Mouse (Mus musculus) small intestine, adult 2 months (tissue): ENCODE results near the gene Tmem270. TPM values are rescaled to one million over a fixed set of nuclear protein-coding genes. Genes with fewer than 3 reads are reported as not detected.
"Not testable (repeated sequence)": the region's sequence is repeated elsewhere in the genome, so short reads cannot be mapped to it uniquely, and the experiment has no call there.

ENCODE experiments used
- H3K27ac ChIP-seq: fragments of 200-500 bp; 2 replicates; pipeline ENCODE4 v1.5.1; 2012; ENCODE audit warnings: low read depth, low read length, control low read depth, inconsistent platforms; ENCODE audit not compliant: insufficient read depth
- H3K27me3 ChIP-seq: fragments of 200-500 bp; 2 replicates; pipeline ENCODE4 v1.6.1; 2012; ENCODE audit warnings: mild to moderate bottlenecking, moderate library complexity, low read length, inconsistent platforms; ENCODE audit not compliant: control insufficient read depth, insufficient read depth
- H3K36me3 ChIP-seq: fragments of 200-500 bp; 2 replicates; pipeline ENCODE4 v1.6.1; 2012; ENCODE audit warnings: mild to moderate bottlenecking, low read length, control low read depth, inconsistent platforms; ENCODE audit not compliant: control insufficient read depth, insufficient read depth
- H3K4me1 ChIP-seq: fragments of 200-500 bp; 2 replicates; pipeline ENCODE4 v1.6.1; 2012; ENCODE audit warnings: low read length, inconsistent platforms, mixed read lengths; ENCODE audit not compliant: control insufficient read depth, insufficient read depth, insufficient read length
- H3K4me3 ChIP-seq: fragments of 200-500 bp; 2 replicates; pipeline ENCODE4 v1.5.1; 2012; ENCODE audit warnings: low read depth, mild to moderate bottlenecking, control low read depth, inconsistent platforms, low read length, moderate library complexity
- CTCF ChIP-seq: fragments of 200-500 bp; IDR thresholded peaks from 2 replicates; pipeline ENCODE4 v1.5.1; 2012; ENCODE audit warnings: low read depth, mild to moderate bottlenecking, control low read depth, inconsistent platforms, low read length, moderate library complexity, mixed read lengths; ENCODE audit not compliant: insufficient replicate concordance, insufficient read length; ENCODE audit errors: extremely low read depth
- POLR2A ChIP-seq: fragments of 200-500 bp; IDR thresholded peaks from 2 replicates; pipeline ENCODE4 v1.6.1; 2012; ENCODE audit warnings: low read depth, mild to moderate bottlenecking, control low read depth, inconsistent platforms, low read length, moderate library complexity
- WGBS: fragments of 180-500 bp; shearing (Covaris S2); methylation state at CpG from one replicate; pipeline ENCODE4 v1.1.7; 2018; 5-methylcytosine and 5-hydroxymethylcytosine counted together
- polyA plus RNA-seq: library from polyadenylated mRNA; depleted of rRNA; stranded (reverse); fragments of >200 nt; gene quantifications from 2 replicates; pipeline ENCODE4 v1.2.3, GENCODE M21; 2012

Gene Tmem270
- polyA plus RNA-seq, 1 experiment, result not detected

- peaks cover 11% of the 10 kb centered on the region for H3K4me1 ChIP-seq
- WGBS, result 36% methylated on average over 19 of the region's 19 CpGs
- no peak for TF ChIP-seq POLR2A
- no peak for TF ChIP-seq CTCF
- H3K4me3 ChIP-seq, result peak overlapping the region; percentile 60
- no peaks in the 10 kb centered on the region for H3K36me3 ChIP-seq
- H3K27ac ChIP-seq, result 0 out of 2 replicates have a peak overlapping the region, but pooled peaks have one; percentile 1
- H3K27me3 ChIP-seq, result peaks cover 6% of the 10 kb centered on the region
These were observed 38.9 kb upstream of the Tmem270 start for GRCm38 (mm10) chr5:134945266-134945959.

GRCm38 (mm10) chr5:134944179-134944578, 37.6 kb upstream of the Tmem270 start:
- Histone ChIP-seq H3K27ac (no peak overlapping the region), H3K4me3 (no peak overlapping the region), H3K36me3 (no peaks in the 10 kb centered on the region), H3K4me1 (peaks cover 11% of the 10 kb centered on the region), H3K27me3 (peaks cover 6% of the 10 kb centered on the region)
- TF ChIP-seq CTCF, result no peak
- TF ChIP-seq POLR2A, result no peak
- WGBS, result 47% methylated on average over 5 of the region's 5 CpGs

DNA sequence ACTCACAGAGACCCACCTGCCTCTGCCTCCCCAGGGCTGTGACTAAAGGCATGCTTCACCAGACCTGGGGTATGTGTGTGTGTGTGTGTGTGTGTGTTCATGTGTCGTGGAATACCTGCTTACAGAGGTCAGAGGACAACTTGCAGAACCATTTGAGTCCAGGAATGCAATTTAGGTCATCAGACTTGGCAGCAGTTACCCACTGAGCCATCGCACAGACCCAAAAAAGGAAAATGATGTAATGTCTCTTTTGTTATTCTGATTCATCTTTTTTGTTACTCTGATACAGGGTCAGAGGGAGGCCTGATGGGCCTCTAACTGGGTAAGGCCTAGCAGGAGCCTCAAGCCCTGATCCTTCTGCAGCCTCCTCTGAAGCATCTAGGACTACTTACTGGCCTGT, 36.2 kb upstream of the Tmem270 start:
- Histone ChIP-seq H3K4me1 (peaks cover 11% of the 10 kb centered on the region), H3K27me3 (peaks cover 6% of the 10 kb centered on the region), H3K4me3 (no peak overlapping the region), H3K36me3 (no peaks in the 10 kb centered on the region), H3K27ac (no peak overlapping the region)
- TF ChIP-seq CTCF (no peak), POLR2A (no peak)
- 66% methylated on average over 2 of the region's 2 CpGs for WGBS

DNA sequence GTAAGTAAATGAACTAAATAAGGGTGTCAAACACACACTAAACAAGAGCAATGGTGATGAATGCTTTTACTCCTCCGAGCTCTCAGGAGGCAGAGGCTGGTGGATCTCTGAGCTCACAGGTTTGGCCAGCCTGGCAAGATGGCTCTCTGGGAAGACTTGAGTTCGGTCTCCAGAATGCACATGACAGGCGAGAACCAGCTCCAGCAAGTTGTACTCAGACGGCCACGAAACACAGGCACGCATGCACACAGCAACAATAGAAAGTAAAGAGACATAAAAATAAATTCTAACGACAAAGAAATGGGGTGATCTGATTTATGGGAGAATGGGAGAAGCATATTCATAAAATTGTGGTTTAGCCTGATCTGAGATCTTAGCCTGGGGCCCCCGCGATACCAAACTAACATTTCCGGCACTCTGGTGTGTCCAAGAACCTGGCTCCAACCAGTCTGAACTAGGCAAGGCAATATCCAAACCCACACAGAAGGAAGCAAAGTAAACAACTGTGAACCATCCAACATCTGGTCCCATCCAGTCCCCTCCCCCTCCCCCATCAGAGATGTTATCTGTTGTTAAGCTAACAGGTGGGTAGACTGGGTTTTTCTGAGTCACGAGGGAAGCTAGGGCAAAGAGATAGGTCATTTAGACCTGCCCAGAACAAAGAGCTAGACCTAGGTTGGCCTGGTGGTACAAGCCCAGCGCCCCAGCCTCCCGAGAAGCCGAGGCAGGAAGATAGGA, 35.1 kb upstream of the Tmem270 start:
- Histone ChIP-seq H3K36me3 (no peaks in the 10 kb centered on the region), H3K27me3 (peaks cover 6% of the 10 kb centered on the region), H3K4me3 (no peak overlapping the region), H3K27ac (no peak overlapping the region), H3K4me1 (peaks cover 7% of the 10 kb centered on the region)
- TF ChIP-seq POLR2A (no peak), CTCF (no peak)
- WGBS, result 65% methylated on average over 14 of the region's 14 CpGs

GRCm38 (mm10) chr5:134939554-134939953, 33.0 kb upstream of the Tmem270 start:
- not testable (repeated sequence) for H3K27me3 ChIP-seq, H3K27ac ChIP-seq, H3K36me3 ChIP-seq, H3K4me3 ChIP-seq, H3K4me1 ChIP-seq
- WGBS, result 89% methylated on average over 4 of the region's 7 CpGs

DNA sequence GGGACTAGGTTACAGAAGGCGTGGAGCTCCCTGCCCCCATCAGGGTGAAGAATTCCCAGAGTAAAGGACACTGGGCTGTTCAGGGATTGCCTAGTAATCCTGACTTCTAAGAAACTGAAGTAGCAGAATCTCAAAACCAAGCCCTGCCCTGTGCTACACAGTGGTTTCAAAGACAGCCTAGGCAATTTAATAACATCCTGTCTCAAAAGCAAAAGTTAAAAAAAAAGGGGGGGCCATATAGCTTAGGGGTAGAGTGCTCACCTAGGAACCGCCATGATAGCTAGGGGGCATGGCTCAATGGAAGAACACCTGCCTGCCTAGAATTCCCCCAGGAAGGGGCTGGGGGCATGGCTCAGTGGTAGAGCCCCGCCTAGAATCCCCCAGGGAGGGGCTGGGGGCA, 32.5 kb upstream of the Tmem270 start:
- H3K27me3 ChIP-seq, result no peaks in the 10 kb centered on the region
- no peak overlapping the region for H3K27ac ChIP-seq
- no peaks in the 10 kb centered on the region for H3K4me1 ChIP-seq
- H3K4me3 ChIP-seq, result no peak overlapping the region
- WGBS, result 74% methylated on average over 3 of the region's 3 CpGs
- no peaks in the 10 kb centered on the region for H3K36me3 ChIP-seq
- no peak for TF ChIP-seq CTCF
- no peak for TF ChIP-seq POLR2A

DNA sequence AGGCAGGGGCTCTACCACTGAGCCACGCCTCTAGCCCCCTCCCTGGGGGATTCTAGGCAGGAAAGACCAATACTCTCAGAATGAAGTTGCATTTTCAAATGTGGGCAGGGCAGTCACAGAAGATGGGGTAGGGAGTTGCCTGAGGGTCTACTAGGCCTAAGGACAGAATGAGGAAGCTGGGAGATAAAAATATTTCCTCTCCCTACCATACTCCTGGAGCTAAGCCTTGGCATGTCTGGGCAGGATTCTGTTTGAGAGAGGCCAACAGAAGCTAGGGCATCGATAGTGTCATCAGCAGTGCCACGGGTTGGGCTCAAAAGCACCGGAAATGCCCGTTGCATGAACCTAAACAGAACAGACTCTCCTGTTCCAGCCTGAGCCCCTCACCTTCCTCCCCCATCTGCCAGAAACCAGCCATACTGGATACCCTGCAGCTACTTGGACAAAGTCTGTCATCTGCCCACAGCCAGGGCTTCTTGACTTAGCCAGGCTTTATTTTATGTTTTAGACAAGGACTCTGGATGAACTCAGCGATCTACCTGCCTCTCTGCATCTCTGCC, 30.2 kb upstream of the Tmem270 start:
- Histone ChIP-seq H3K4me1 (peaks cover 6% of the 10 kb centered on the region), H3K27me3 (no peaks in the 10 kb centered on the region), H3K36me3 (no peaks in the 10 kb centered on the region), H3K27ac (no peak overlapping the region), H3K4me3 (no peak overlapping the region)
- 82% methylated on average over 6 of the region's 6 CpGs for WGBS
- TF ChIP-seq POLR2A (no peak), CTCF (no peak)
